Mouse (Mus musculus): ENCODE data around the gene Prok2.

Gene Prok2

GRCm38 (mm10) chr6:99692916-99693841 lies 33.0 kb downstream of the Prok2 start:
- ATAC-seq (ENCODE audit: low TSS enrichment): peak; percentile 10; the same call in 1 of the 2 replicates

- ATAC-seq (ENCODE audit: low TSS enrichment): peak; percentile 56
These were observed 33.8 kb downstream of the Prok2 start, which contains the start of gene Gpr27 for GRCm38 (mm10) chr6:99692206-99692915. Gpr27 (plus strand) TSS chr6:99692679.

DNA sequence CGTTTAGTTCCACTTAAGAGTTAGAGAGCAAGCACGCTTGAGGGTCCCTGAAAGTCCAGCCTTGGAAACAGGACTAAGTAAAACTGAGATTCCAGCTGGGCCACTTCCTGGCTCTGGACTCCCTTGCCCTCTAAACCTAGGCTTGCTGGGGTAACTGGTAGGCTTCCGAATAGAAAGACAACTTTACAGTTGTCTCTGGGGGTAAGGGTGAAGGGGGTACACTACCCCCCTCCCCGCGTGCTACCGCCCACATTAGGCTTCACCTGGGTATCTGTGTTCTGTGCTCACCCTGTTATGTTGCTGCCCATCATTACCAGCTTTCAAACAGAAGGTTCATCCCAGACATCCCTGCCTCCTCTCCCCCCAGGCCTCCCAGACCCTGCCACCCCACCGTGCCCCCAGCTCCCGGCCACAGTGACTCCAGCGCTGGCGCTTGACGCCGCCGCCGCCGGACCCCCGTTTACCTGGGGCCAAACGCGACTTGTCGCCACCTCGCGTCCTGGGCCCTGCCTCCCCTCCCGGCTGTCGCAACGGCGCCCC lies 34.5 kb downstream of the Prok2 start:
- ATAC-seq (ENCODE audit: low TSS enrichment): peak; percentile 1; the same call in 1 of the 2 replicates

DNA sequence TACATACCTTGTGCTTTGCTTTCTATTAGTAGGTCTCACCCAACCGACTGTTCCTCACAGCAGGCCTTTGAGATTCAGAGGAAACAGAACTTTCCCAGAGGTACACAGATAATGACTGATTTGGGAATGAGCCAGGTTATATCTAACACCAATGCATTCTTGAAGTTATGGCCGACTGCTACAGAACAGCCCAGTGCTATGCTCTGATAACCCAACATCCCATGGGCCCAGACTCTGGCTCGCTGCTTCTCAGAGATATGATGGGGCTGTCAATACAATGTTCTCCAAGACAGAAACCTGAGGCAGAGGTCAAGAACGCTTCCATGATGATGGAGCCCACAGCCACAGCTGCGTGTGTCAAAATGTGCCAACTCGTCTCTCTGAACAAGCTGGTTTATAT lies 37.7 kb downstream of the Prok2 start:
- no peak for ATAC-seq (ENCODE audit: low TSS enrichment)

DNA sequence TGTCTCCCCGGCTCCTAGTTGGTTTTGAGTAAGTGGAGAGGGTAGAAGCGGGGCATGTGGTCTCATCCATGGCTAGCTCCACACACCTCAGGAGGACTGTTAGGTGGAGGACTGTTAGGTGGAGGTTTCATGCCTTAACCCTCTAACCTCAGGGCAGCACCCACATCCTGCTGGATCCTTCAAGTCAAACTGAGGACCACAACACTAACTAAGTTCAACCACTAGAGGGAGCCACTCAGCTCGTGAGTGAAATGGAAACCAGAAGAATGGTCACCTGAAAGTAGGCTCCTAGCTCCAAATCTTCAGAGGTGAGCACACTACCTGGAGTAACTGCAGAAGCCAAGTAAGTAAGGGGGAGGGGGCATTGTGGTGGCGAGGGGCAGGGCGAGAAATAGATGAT lies 41.3 kb downstream of the Prok2 start:
- ATAC-seq (ENCODE audit: low TSS enrichment): no peak

DNA sequence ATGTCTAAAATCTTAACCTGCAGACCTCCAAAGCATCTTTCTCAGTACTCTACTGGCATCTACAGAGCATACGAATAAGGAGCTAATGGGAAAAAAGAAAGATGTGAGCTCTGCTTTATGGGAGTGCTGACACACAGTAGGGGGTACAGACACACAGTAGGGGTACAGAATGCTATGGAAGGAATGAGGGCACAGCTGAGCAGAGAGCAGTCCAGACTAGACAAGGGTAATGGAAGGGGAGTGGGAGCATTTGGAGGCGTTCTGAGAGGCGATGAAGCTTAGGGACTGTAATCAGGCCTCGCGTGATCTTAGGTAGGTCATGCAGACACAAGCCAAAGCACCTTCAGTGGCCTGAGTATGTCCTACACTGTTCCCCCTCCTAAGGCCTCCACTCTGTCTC lies 42.2 kb downstream of the Prok2 start:
- no peak for ATAC-seq (ENCODE audit: low TSS enrichment)

DNA sequence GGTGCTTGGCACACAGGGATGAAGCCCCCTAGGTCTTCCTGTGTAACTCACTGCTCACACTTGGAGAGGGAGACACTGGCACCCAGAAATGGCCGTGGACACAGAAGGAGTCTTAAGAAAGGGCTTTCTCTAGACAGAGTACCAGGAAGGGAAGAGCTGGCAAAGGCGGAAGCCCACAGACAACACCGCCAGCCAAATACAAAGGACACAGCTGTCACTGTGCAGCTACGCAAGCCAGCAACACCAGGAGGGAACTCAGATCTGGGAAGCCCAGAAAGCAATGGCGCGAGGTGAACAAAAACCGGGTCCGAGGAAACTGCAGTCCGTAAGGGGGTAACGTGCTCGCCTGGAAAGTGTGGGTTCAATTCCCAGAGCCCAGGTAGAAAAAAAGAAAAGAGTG lies 48.1 kb downstream of the Prok2 start:
- peak; percentile 81 for ATAC-seq (ENCODE audit: low TSS enrichment)

DNA sequence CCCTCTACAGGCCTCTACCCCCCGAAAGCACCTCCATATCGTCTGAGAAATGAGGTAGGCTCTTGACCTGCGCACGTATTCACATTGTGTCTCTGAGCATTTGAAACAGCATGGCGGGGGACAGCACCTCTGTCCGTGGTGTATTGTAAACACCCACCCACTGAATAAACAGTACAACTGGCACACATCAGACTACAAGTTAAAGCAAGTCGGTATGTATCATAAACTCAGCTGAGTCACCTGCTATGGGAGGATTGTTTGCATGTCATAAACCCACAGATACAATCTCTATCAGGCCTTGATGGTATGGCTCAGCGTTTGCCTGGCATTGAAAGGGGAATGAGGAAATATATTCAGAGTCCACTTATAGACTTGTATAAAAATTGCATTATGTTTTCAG lies 48.9 kb downstream of the Prok2 start:
- ATAC-seq (ENCODE audit: low TSS enrichment): no peak

GRCm38 (mm10) chr6:99674482-99674881 lies 51.7 kb downstream of the Prok2 start:
- ATAC-seq (ENCODE audit: low TSS enrichment): no peak

DNA sequence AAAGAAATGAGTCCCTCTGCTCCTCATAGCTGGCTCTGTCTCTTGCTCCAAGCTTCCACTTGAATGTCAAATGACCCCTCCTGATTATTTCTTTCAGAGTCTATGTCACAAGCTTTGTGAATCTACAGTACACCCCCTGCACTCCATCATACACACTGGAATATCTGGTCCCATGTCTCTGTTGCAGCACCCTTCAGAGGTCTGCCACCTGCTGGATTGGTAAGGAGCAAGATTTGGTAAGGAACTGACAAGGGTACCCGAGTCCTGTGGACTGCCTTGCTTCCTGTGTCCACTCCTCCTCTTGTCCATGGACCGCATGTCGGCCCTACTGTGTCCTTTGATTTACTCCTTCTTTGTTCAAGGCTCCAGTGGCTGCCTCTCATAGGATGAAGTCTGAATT lies 54.4 kb downstream of the Prok2 start:
- ATAC-seq (ENCODE audit: low TSS enrichment): no peak

DNA sequence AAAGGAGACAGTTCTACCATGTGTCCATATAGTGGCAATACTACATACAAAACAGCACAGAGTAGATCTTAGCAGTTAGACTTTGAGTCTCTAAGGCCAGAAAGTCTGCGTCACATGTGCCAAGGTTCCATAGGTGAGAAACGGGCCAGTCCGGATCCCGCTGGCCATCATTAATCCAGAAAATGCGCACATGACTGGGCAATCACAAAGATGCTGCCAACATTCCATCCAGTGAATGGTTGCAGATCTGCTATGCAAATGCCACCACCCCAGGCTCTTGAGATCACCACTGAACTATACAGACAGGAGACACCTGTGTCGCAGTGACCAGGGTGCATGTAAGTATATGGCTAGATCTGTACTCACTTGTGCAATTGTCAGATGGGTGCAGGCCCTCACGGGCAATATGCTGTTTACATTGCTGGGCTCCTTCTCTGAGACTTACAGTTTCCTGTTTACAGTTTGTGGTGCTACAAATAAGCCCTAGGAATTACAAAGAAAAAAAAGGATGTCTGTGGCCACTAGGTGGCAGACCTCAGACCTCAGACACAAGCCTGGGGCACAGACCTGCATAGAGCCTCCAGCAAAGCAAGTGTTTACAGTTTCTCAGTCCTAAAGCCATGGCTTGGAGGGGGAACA lies 55.6 kb downstream of the Prok2 start:
- peak; percentile 29; the same call in 1 of the 2 replicates for ATAC-seq (ENCODE audit: low TSS enrichment)

- peak; percentile 68 for ATAC-seq (ENCODE audit: low TSS enrichment)
These were observed 56.5 kb downstream of the Prok2 start for GRCm38 (mm10) chr6:99669481-99670325.

- peak; percentile 1; the same call in 1 of the 2 replicates for ATAC-seq (ENCODE audit: low TSS enrichment)
These were observed 58.9 kb downstream of the Prok2 start for GRCm38 (mm10) chr6:99667290-99667689.

- ATAC-seq (ENCODE audit: low TSS enrichment): peak; percentile 3; the same call in 1 of the 2 replicates
These were observed 59.6 kb downstream of the Prok2 start, which contains the start of the genes Eif4e3 and Gm20696 for GRCm38 (mm10) chr6:99666318-99667171. Eif4e3 (minus strand) TSS chr6:99666771. Gm20696 (minus strand) TSS chr6:99666797.

GRCm38 (mm10) chr6:99665457-99666317 lies 60.5 kb downstream of the Prok2 start:
- no peak for ATAC-seq (ENCODE audit: low TSS enrichment)

GRCm38 (mm10) chr6:99663232-99663631 lies 63.0 kb downstream of the Prok2 start:
- no peak for ATAC-seq (ENCODE audit: low TSS enrichment)
